Mouse (Mus musculus) hindbrain, postnatal 0 days (tissue): ENCODE measurements at regions not wholly inside any gene's neighbourhood (a gene's known extent, or its start where the extent isn't known, plus 50 kb on each side); places are given as distances from the start of the nearest gene placed in this dataset.

Source experiments
- ATAC-seq: fragments of 200-750 bp; cut with Nextera tagmentation; 2 replicates; pipeline ENCODE4 v1.8.0; 2017; ENCODE audit warnings: mild to moderate bottlenecking, moderate TSS enrichment, moderate library complexity
- DNase-seq: peaks from one replicate; pipeline ENCODE4 v3.0.0-alpha.2; 2015; ENCODE audit warnings: low spot score
- H3K27ac ChIP-seq: fragments of 300-500 bp; sonication (generic); 2 replicates; pipeline ENCODE4 v1.5.1; 2014; ENCODE audit warnings: mild to moderate bottlenecking
- H3K27me3 ChIP-seq: fragments of 300-500 bp; sonication (generic); 2 replicates; pipeline ENCODE4 v1.6.1; 2014; ENCODE audit warnings: low read length, mixed read lengths; ENCODE audit not compliant: insufficient read depth
- H3K36me3 ChIP-seq: fragments of 300-500 bp; sonication (generic); 2 replicates; pipeline ENCODE4 v1.6.1; 2014; ENCODE audit warnings: low read length, mixed read lengths; ENCODE audit not compliant: insufficient read depth
- H3K4me1 ChIP-seq: fragments of 300-500 bp; sonication (generic); 2 replicates; pipeline ENCODE4 v1.6.1; 2014; ENCODE audit warnings: antibody characterized with exemption, low read length, mixed read lengths; ENCODE audit not compliant: insufficient read depth
- H3K4me2 ChIP-seq: fragments of 300-500 bp; sonication (generic); 2 replicates; pipeline ENCODE4 v1.6.1; 2014; ENCODE audit warnings: low read depth, mild to moderate bottlenecking, low read length, moderate library complexity, mixed read lengths
- H3K4me3 ChIP-seq: fragments of 300-500 bp; sonication (generic); 2 replicates; pipeline ENCODE4 v1.5.1; 2014; ENCODE audit warnings: low read length
- H3K9ac ChIP-seq: fragments of 300-500 bp; sonication (generic); replicated peaks from 2 replicates; pipeline ENCODE4 v1.6.1; 2014; ENCODE audit warnings: mild to moderate bottlenecking, low read length, moderate library complexity, mixed read lengths
- H3K9me3 ChIP-seq: fragments of 300-500 bp; sonication (generic); 2 replicates; pipeline ENCODE4 v1.6.1; 2016; ENCODE audit warnings: low read length, mixed read lengths
- CTCF ChIP-seq: IDR thresholded peaks from 2 replicates; pipeline ENCODE4 v1.5.1; 2016; ENCODE audit warnings: antibody characterized with exemption, control low read depth, low read depth
- WGBS: fragments of 180-500 bp; shearing (Covaris S2); extraction: QIAGEN DNeasy Blood & Tissue Kit; methylation state at CpG from one replicate; pipeline ENCODE4 v1.1.7; 2014; 5-methylcytosine and 5-hydroxymethylcytosine counted together

DNA sequence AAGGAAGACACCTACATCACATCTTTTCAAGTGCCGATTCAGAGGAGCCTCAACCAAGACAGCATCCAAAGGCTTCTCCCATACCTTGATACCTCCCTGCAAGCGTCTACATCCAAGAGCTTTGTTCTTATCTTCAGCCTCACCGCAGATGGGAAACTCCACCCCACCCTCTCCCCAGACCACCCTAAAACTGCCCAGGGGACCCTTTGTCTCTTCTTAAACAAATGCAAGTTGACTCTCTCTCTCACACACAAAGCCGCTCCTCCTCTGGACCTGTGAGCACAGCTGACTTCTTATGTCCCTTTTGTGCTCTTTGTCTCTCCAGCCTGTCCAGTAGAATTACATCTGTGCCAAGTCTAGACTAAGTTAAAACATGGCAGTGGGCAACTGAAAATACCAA is 104.7 kb upstream of the Mafb start:
- H3K9me3 ChIP-seq, result no peaks in the 10 kb centered on the region
- H3K27me3 ChIP-seq, result no peaks in the 10 kb centered on the region; the same call in 1 of the 2 replicates
- DNase-seq, result no peak
- no peak overlapping the region for H3K4me3 ChIP-seq
- H3K4me2 ChIP-seq, result no peak overlapping the region
- H3K36me3 ChIP-seq, result no peaks in the 10 kb centered on the region
- no peak overlapping the region for H3K27ac ChIP-seq
- H3K9ac ChIP-seq, result no peak overlapping the region
- no peaks in the 10 kb centered on the region for H3K4me1 ChIP-seq
- TF ChIP-seq CTCF, result no peak
- 55% methylated on average over 4 of the region's 4 CpGs for WGBS
- no peak for ATAC-seq

DNA sequence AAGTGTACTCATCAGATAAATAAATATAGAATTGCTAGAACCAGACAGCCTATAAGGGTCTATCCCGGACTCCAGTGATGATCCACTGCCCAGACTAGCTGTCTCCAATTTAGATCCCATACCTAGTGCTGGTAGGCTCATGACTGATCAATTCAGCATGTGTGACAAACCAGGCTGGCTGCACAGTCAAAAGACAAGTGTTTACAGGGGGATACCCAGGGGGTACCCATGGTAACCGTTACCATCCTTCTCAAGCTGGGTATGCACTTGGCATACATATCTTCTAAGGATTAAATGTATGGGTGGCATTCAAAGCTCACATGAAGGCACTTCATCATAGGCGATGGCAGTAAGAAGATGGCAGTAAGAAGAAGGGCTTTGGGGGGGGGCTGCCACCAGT is 109.3 kb upstream of the Mafb start:
- TF ChIP-seq CTCF, result no peak
- ATAC-seq (no peak), DNase-seq (no peak)
- Histone ChIP-seq H3K9ac (no peak overlapping the region), H3K4me3 (no peak overlapping the region), H3K36me3 (no peaks in the 10 kb centered on the region), H3K27me3 (no peaks in the 10 kb centered on the region; the same call in 1 of the 2 replicates), H3K4me2 (no peak overlapping the region), H3K4me1 (no peaks in the 10 kb centered on the region), H3K27ac (no peak overlapping the region), H3K9me3 (no peaks in the 10 kb centered on the region)
- 67% methylated on average over 3 of the region's 3 CpGs for WGBS

DNA sequence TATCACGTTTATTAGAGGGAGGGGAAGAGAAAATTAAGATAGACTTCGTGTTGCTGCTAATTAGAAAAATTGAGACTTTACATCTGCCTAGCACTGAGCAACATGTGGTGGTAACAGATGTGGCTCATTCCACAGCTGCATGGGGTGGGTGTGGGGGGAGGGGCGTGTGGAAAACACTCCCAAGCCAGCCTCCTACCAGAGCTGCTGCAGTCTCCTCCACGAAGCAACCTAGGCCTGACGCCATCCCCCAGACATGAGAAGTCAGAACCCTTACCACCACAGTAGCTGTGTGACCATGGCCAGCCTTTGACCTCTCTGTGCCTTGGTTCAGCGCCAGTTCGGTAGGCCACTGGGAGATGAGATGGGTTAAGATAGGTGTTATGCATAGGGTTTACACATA is 112.4 kb upstream of the Mafb start:
- Histone ChIP-seq H3K9me3 (no peaks in the 10 kb centered on the region), H3K27me3 (no peaks in the 10 kb centered on the region; the same call in 1 of the 2 replicates), H3K9ac (no peak overlapping the region), H3K4me1 (no peaks in the 10 kb centered on the region), H3K4me3 (no peak overlapping the region), H3K27ac (no peak overlapping the region), H3K4me2 (no peak overlapping the region), H3K36me3 (no peaks in the 10 kb centered on the region)
- ATAC-seq, result no peak
- DNase-seq, result no peak
- TF ChIP-seq CTCF, result no peak
- 60% methylated on average over 7 of the region's 7 CpGs for whole genome bisulfite sequencing

DNA sequence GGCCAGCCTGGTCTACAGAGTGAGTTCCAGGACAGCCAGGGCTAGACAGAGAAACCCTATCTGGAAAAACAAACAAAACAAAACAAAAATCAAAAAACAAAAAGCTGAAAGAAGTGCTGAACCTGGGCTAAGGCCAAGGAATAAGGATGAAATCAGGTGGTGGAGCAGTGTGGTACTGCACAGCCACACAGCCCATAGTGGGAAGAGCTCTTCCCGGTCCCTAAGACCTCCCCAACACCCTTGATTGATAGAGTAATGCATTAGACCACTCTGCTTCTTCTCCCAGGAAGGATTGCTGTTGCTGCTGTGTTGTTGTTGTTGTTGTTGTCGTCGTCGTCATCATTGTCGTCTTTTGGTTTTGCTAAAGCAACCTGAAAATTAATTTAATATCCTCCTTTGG is 118.2 kb upstream of the Mafb start:
- H3K27me3 ChIP-seq, result no peaks in the 10 kb centered on the region; the same call in 1 of the 2 replicates
- ATAC-seq, result no peak
- no peak overlapping the region for H3K27ac ChIP-seq

DNA sequence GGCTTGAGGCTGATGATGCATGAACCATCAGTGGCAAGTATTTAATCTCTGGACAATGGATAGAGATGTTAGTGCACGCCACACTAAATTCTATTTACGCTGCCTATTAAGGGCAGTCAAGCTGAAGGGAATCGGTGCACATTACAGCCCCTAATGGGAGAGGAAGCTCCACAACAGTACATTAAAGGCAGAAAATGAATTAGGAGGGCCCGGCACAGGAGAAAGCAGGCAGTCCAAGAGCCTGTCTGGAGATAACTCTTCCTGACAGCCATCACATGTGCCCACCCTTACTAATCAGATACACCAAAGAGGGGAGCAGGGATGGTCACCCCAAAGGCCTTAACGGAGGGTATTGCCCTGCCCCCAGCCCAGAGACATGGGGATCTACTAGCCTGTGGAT is 118.7 kb upstream of the Mafb start:
- no peak for TF ChIP-seq CTCF
- no peak for DNase-seq

More for the DNA sequence above, 118.2 kb upstream of the Mafb start:
- no peak for TF ChIP-seq CTCF
- H3K9ac ChIP-seq, result no peak overlapping the region
- H3K9me3 ChIP-seq, result no peaks in the 10 kb centered on the region
- no peak overlapping the region for H3K4me3 ChIP-seq
- no peaks in the 10 kb centered on the region for H3K4me1 ChIP-seq
- H3K4me2 ChIP-seq, result no peak overlapping the region
- no peaks in the 10 kb centered on the region for H3K36me3 ChIP-seq
- DNase-seq, result no peak
- WGBS, result 72% methylated on average over 5 of the region's 5 CpGs

DNA sequence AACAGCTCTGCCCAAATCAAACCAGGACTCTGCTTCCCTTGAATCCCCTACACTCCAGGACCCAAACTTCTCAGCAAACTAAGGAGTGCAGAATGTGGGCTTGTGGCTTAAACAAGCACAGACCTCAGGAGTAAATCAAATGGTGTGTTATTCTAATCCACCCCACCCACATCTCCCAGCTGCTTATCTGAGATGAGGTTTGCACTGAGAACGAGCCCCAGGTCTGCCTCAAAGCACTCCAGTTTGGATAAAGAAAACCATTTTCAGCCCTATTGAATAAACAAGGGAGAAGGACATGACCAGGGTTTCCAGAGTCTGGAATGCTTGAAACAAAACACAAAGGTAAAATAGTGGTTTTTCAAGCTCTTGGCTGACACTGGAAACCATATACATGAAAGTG is 132.9 kb upstream of the Mafb start:
- WGBS, result 65% methylated on average over 1 of the region's 1 CpGs
- Histone ChIP-seq H3K4me1 (0 out of 2 replicates have a peak, but pooled peaks cover 3% of the 10 kb centered on the region), H3K27ac (no peak overlapping the region), H3K27me3 (no peaks in the 10 kb centered on the region), H3K4me2 (no peak overlapping the region), H3K9me3 (no peaks in the 10 kb centered on the region), H3K4me3 (no peak overlapping the region), H3K9ac (no peak overlapping the region), H3K36me3 (no peaks in the 10 kb centered on the region)
- ATAC-seq (no peak), DNase-seq (no peak)
- TF ChIP-seq CTCF, result no peak

More for the DNA sequence above, 118.7 kb upstream of the Mafb start:
- Histone ChIP-seq H3K4me3 (no peak overlapping the region), H3K4me1 (no peaks in the 10 kb centered on the region), H3K4me2 (no peak overlapping the region), H3K9ac (no peak overlapping the region), H3K27me3 (no peaks in the 10 kb centered on the region; the same call in 1 of the 2 replicates), H3K27ac (no peak overlapping the region), H3K36me3 (no peaks in the 10 kb centered on the region), H3K9me3 (no peaks in the 10 kb centered on the region)
- WGBS, result 48% methylated on average over 5 of the region's 5 CpGs
- ATAC-seq, result no peak

DNA sequence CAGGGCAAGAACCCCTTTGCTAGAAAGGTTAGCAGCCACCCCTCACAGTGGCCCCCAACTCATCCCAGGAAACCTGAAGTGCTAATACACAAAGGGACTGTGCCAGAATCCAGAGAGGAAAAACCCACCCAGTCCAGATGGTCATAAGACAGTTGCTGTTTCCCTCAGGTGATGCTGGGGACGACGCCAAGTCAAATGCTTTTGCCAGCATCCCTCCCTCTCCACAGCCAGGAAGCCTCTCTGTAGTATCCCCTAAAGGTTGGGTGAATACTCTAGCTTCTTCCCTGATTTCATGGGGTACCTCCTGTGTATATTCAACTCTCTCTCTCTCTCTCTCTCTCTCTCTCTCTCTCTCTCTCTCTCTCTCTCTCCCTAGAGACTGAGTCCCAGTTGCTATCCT is 136.0 kb upstream of the Mafb start:
- 78% methylated on average over 2 of the region's 2 CpGs for WGBS

More for the DNA sequence above, 136.0 kb upstream of the Mafb start:
- DNase-seq (no peak), ATAC-seq (no peak)
- Histone ChIP-seq H3K9me3 (no peaks in the 10 kb centered on the region), H3K27me3 (no peaks in the 10 kb centered on the region), H3K4me3 (no peak overlapping the region), H3K4me1 (0 out of 2 replicates have a peak, but pooled peaks cover 3% of the 10 kb centered on the region), H3K9ac (no peak overlapping the region), H3K4me2 (no peak overlapping the region), H3K27ac (no peak overlapping the region), H3K36me3 (no peaks in the 10 kb centered on the region)
- no peak for TF ChIP-seq CTCF
